ENCODE assay signal across 17 mouse cellular contexts in genomic region chr12:86297450-86297849, GRCm38 (mm10). TPM values are rescaled to one million over a fixed set of nuclear protein-coding genes. Genes with fewer than 3 reads are reported as not detected.
DNase-seq lines count a peak whose midpoint lies in the region; ATAC-seq and TF ChIP-seq lines count a peak whose summit lies in the region.
"Had no signal": no experiment of that assay in that cellular context is flagged by ENCODE, and none has a peak within 500 bp of the region (broad histone marks: within the 10 kb centered on the region; RNA-seq: fewer than 3 reads in every experiment).

No protein-coding gene starts in this region.

- H3K27ac ChIP-seq in heart, postnatal 0 days (ENCODE audit: low read depth), result no peak overlapping the region
- H3K27ac ChIP-seq in lung, postnatal 0 days (ENCODE audit: low read length), result no peak overlapping the region
- H3K27ac ChIP-seq in ES-Bruce4 (ENCODE audit: insufficient read depth, low read length), result no peak overlapping the region
- H3K27ac ChIP-seq in bone marrow, adult 2 months (ENCODE audit: control insufficient read depth, insufficient read depth, low read depth, low read length, poor library complexity), result no peak overlapping the region
- H3K27ac ChIP-seq in neural tube, embryonic 15.5 days (replicated peaks), result no peak overlapping the region
- no peak overlapping the region for H3K27ac ChIP-seq in hindbrain, embryonic 16.5 days (ENCODE audit: low read depth, low read length)
- H3K27ac ChIP-seq: forebrain, embryonic 15.5 days; heart, embryonic 10.5 days; kidney, embryonic 15.5 days; liver, embryonic 13.5 days; midbrain, embryonic 13.5 days had no signal

- TF ChIP-seq CTCF in heart, postnatal 0 days (IDR thresholded peaks at IDR 0.05; ENCODE audit: low read depth), result peak; percentile 12; the same call in 1 of the 2 replicates
- TF ChIP-seq CTCF in lung, postnatal 0 days (IDR thresholded peaks at IDR 0.05), result peak; percentile 31; the same call in 1 of the 2 replicates
- TF ChIP-seq CTCF in ES-Bruce4 (IDR thresholded peaks at IDR 0.05; ENCODE audit: low read depth, low read length), result peak; percentile 82
- TF ChIP-seq CTCF in bone marrow, adult 2 months (IDR thresholded peaks at IDR 0.05; ENCODE audit: control insufficient read depth, insufficient read depth, low read length), result peak; percentile 39; the same call in 1 of the 2 replicates

- no peak for TF ChIP-seq EP300 in heart, postnatal 0 days (IDR thresholded peaks at IDR 0.05; ENCODE audit: low read depth)
- TF ChIP-seq EP300 in lung, postnatal 0 days (IDR thresholded peaks at IDR 0.05), result no peak
- TF ChIP-seq EP300 in ES-Bruce4 (IDR thresholded peaks at IDR 0.05; ENCODE audit: insufficient read depth, low read depth, low read length), result no peak

- ATAC-seq in heart, postnatal 0 days (ENCODE audit: insufficient read depth, low read depth), result no peak
- ATAC-seq in lung, postnatal 0 days, result no peak
- ATAC-seq in neural tube, embryonic 15.5 days (ENCODE audit: low FRiP score), result no peak
- no peak for ATAC-seq in hindbrain, embryonic 16.5 days
- ATAC-seq: forebrain, embryonic 15.5 days; midbrain, embryonic 13.5 days had no signal

- H3K27me3 ChIP-seq in heart, postnatal 0 days (ENCODE audit: control insufficient read depth, insufficient read depth, low read length), result no peaks in the 10 kb centered on the region
- H3K27me3 ChIP-seq in lung, postnatal 0 days (replicated peaks; ENCODE audit: insufficient read depth, low read length), result no peaks in the 10 kb centered on the region
- no peaks in the 10 kb centered on the region for H3K27me3 ChIP-seq in ES-Bruce4 (ENCODE audit: control insufficient read depth, insufficient read depth, low read length, poor library complexity, severe bottlenecking)
- H3K27me3 ChIP-seq in neural tube, embryonic 15.5 days (replicated peaks), result no peaks in the 10 kb centered on the region
- no peaks in the 10 kb centered on the region for H3K27me3 ChIP-seq in hindbrain, embryonic 16.5 days (replicated peaks; ENCODE audit: control insufficient read depth, insufficient read depth, low read length)
- H3K27me3 ChIP-seq: forebrain, embryonic 15.5 days; kidney, embryonic 15.5 days; liver, embryonic 13.5 days had no signal

- H3K9ac ChIP-seq in heart, postnatal 0 days (replicated peaks; ENCODE audit: low read depth, low read length), result no peak overlapping the region
- no peak overlapping the region for H3K9ac ChIP-seq in lung, postnatal 0 days (replicated peaks; ENCODE audit: low read depth)
- H3K9ac ChIP-seq in ES-Bruce4 (ENCODE audit: low read depth, poor library complexity, severe bottlenecking), result no peak overlapping the region
- H3K9ac ChIP-seq in neural tube, embryonic 15.5 days (replicated peaks), result no peak overlapping the region
- H3K9ac ChIP-seq in hindbrain, embryonic 16.5 days (ENCODE audit: low read depth, low read length), result no peak overlapping the region
- H3K9ac ChIP-seq: forebrain, embryonic 15.5 days; kidney, embryonic 15.5 days; liver, embryonic 13.5 days; midbrain, embryonic 13.5 days had no signal

- no peak for DNase-seq in heart, postnatal 0 days (ENCODE audit: low spot score)
- no peak for DNase-seq in heart, postnatal 10 days
- DNase-seq in lung, postnatal 0 days (ENCODE audit: low spot score), result no peak
- DNase-seq in lung, postnatal 10 days, result no peak
- DNase-seq: adrenal gland, adult 2 months; cerebellum, adult 9-11 months; heart, postnatal 36 days; liver, embryonic 13.5 days; lung, postnatal 4 days had no signal

- H3K9me3 ChIP-seq in heart, postnatal 0 days (replicated peaks; ENCODE audit: control insufficient read depth, low read length), result no peaks in the 10 kb centered on the region
- H3K9me3 ChIP-seq in lung, postnatal 0 days (ENCODE audit: low read length), result no peaks in the 10 kb centered on the region
- no peaks in the 10 kb centered on the region for H3K9me3 ChIP-seq in ES-Bruce4 (replicated peaks; ENCODE audit: control insufficient read depth, insufficient read depth, low read length, poor library complexity, severe bottlenecking)
- H3K9me3 ChIP-seq in neural tube, embryonic 15.5 days (replicated peaks), result no peaks in the 10 kb centered on the region
- H3K9me3 ChIP-seq in hindbrain, embryonic 16.5 days (ENCODE audit: control insufficient read depth, low read length), result no peaks in the 10 kb centered on the region
- H3K9me3 ChIP-seq: forebrain, embryonic 15.5 days; heart, embryonic 10.5 days; kidney, embryonic 15.5 days; liver, embryonic 13.5 days; midbrain, embryonic 13.5 days had no signal

- no peaks in the 10 kb centered on the region for H3K36me3 ChIP-seq in heart, postnatal 0 days (replicated peaks; ENCODE audit: control insufficient read depth, insufficient read depth, low read length)
- H3K36me3 ChIP-seq in lung, postnatal 0 days (ENCODE audit: insufficient read depth, low read length), result no peaks in the 10 kb centered on the region
- no peaks in the 10 kb centered on the region for H3K36me3 ChIP-seq in ES-Bruce4 (ENCODE audit: control insufficient read depth, insufficient read depth, low read length, poor library complexity, severe bottlenecking)
- H3K36me3 ChIP-seq in neural tube, embryonic 15.5 days, result no peaks in the 10 kb centered on the region
- H3K36me3 ChIP-seq in hindbrain, embryonic 16.5 days (ENCODE audit: control insufficient read depth, insufficient read depth, low read length), result no peaks in the 10 kb centered on the region
- H3K36me3 ChIP-seq: forebrain, embryonic 15.5 days; kidney, embryonic 15.5 days; liver, embryonic 13.5 days; midbrain, embryonic 13.5 days had no signal

- H3K4me3 ChIP-seq in heart, postnatal 0 days (ENCODE audit: low read depth, low read length), result no peak overlapping the region
- no peak overlapping the region for H3K4me3 ChIP-seq in lung, postnatal 0 days (ENCODE audit: low read depth, low read length)
- no peak overlapping the region for H3K4me3 ChIP-seq in ES-Bruce4 (ENCODE audit: low read depth, low read length)
- H3K4me3 ChIP-seq in bone marrow, adult 2 months (replicated peaks; ENCODE audit: control insufficient read depth, low read depth, low read length), result no peak overlapping the region
- H3K4me3 ChIP-seq in neural tube, embryonic 15.5 days (replicated peaks), result no peak overlapping the region
- no peak overlapping the region for H3K4me3 ChIP-seq in hindbrain, embryonic 16.5 days (ENCODE audit: low read length)
- H3K4me3 ChIP-seq: forebrain, embryonic 15.5 days; heart, embryonic 10.5 days; kidney, embryonic 15.5 days; liver, embryonic 13.5 days; midbrain, embryonic 13.5 days had no signal

- TF ChIP-seq POLR2A in ES-Bruce4 (IDR thresholded peaks at IDR 0.05; ENCODE audit: insufficient read depth, low read length), result no peak
- no peak for TF ChIP-seq POLR2A in bone marrow, adult 2 months (IDR thresholded peaks at IDR 0.05; ENCODE audit: borderline replicate concordance, control insufficient read depth, low read depth, low read length)

- intact Hi-C loops in heart, postnatal 10 days (cut with DNase I), result no loop called here

- no peak overlapping the region for H3K4me2 ChIP-seq in heart, postnatal 0 days (ENCODE audit: low read depth, low read length)
- no peak overlapping the region for H3K4me2 ChIP-seq in lung, postnatal 0 days (replicated peaks; ENCODE audit: low read depth, low read length)
- no peak overlapping the region for H3K4me2 ChIP-seq in neural tube, embryonic 15.5 days
- H3K4me2 ChIP-seq in hindbrain, embryonic 16.5 days (ENCODE audit: low read length), result no peak overlapping the region
- H3K4me2 ChIP-seq: forebrain, embryonic 15.5 days; kidney, embryonic 15.5 days; liver, embryonic 13.5 days; midbrain, embryonic 13.5 days had no signal

- no peaks in the 10 kb centered on the region for H3K4me1 ChIP-seq in heart, postnatal 0 days (ENCODE audit: control insufficient read depth, insufficient read depth)
- no peaks in the 10 kb centered on the region for H3K4me1 ChIP-seq in lung, postnatal 0 days (ENCODE audit: insufficient read depth, low read depth, low read length)
- H3K4me1 ChIP-seq in ES-Bruce4 (ENCODE audit: control insufficient read depth, insufficient read depth, low read length), result no peaks in the 10 kb centered on the region
- H3K4me1 ChIP-seq in bone marrow, adult 2 months (ENCODE audit: control insufficient read depth, insufficient read depth, low read length), result no peaks in the 10 kb centered on the region
- no peaks in the 10 kb centered on the region for H3K4me1 ChIP-seq in neural tube, embryonic 15.5 days
- no peaks in the 10 kb centered on the region for H3K4me1 ChIP-seq in hindbrain, embryonic 16.5 days (ENCODE audit: control insufficient read depth, insufficient read depth, low read depth, low read length)
- H3K4me1 ChIP-seq: forebrain, embryonic 15.5 days; heart, embryonic 10.5 days; kidney, embryonic 15.5 days; liver, embryonic 13.5 days; midbrain, embryonic 13.5 days had no signal

- WGBS in heart, postnatal 0 days, result 75% methylated on average over 10 of the region's 10 CpGs
- 69% methylated on average over 10 of the region's 10 CpGs for WGBS in lung, postnatal 0 days
- WGBS in bone marrow, adult 2 months, result 82% methylated on average over 10 of the region's 10 CpGs
- 82% methylated on average over 10 of the region's 10 CpGs for WGBS in neural tube, embryonic 15.5 days
- 79% methylated on average over 10 of the region's 10 CpGs for WGBS in hindbrain, embryonic 16.5 days

RNA-seq across cellular contexts. Expression of gene Gpatch2l, which starts 55.8 kb away (rescaled TPM):
- 16.0 and 19.6 TPM in 2 replicates for total RNA-seq in heart, postnatal 0 days (2014; rRNA removed; ENCODE audit: low replicate concordance)
- 8.4 and 10.1 TPM in 2 replicates for polyA plus RNA-seq in heart, postnatal 0 days (2015; fragmentation: Nextera tagmentation; extraction: Ambion mirVana)
- 10 to 100 TPM; 18.7 to 18.9 TPM for total RNA-seq in heart, postnatal 10 days (2021)
- 10.0 and 11.6 TPM in 2 replicates for polyA plus RNA-seq in lung, postnatal 0 days (2015; fragmentation: Nextera tagmentation; extraction: Ambion mirVana)
- polyA plus RNA-seq in ES-Bruce4 (2011; ENCODE audit: insufficient read depth, insufficient read length, low read depth, missing spikeins), result 17.8 and 20.3 TPM in 2 replicates
- polyA plus RNA-seq in bone marrow, adult 2 months (2011; ENCODE audit: insufficient read depth, insufficient read length, low replicate concordance, missing spikeins), result 7.8 and 12.2 TPM in 2 replicates
- polyA plus RNA-seq in neural tube, embryonic 15.5 days (2015; fragmentation: Nextera tagmentation; extraction: Ambion mirVana), result 20.8 and 25.0 TPM in 2 replicates
- 24.4 and 30.5 TPM in 2 replicates for polyA plus RNA-seq in hindbrain, embryonic 16.5 days (2015; fragmentation: Nextera tagmentation; extraction: Ambion mirVana)

Comparison
In these comparisons a context has a peak if more than half of its experiments do, and no peak if none do; other contexts are left out.
1. CTCF ChIP-seq: peak in every context shown above with its lines; median percentile 82 in ES-Bruce4; 39 in bone marrow, adult 2 months; 31 in lung, postnatal 0 days; 12 in heart, postnatal 0 days.